8 mouse cellular contexts compared by ENCODE assay signal in genomic region chr8:83165235-83165930, GRCm38 (mm10). TPM values are rescaled to one million over a fixed set of nuclear protein-coding genes. Genes with fewer than 3 reads are reported as not detected.
DNase-seq lines count a peak whose midpoint lies in the region; ATAC-seq and TF ChIP-seq lines count a peak whose summit lies in the region.

TSS of gene Tbc1d9 (plus strand) at chr8:83165352.

- H3K36me3 ChIP-seq in C2C12 (ENCODE audit: control insufficient read depth, insufficient read depth): no peaks in the 10 kb centered on the region
- no peaks in the 10 kb centered on the region for H3K36me3 ChIP-seq in forebrain, embryonic 13.5 days (ENCODE audit: poor library complexity, severe bottlenecking)
- H3K36me3 ChIP-seq in heart, embryonic 15.5 days: no peaks in the 10 kb centered on the region
- no peaks in the 10 kb centered on the region for H3K36me3 ChIP-seq in liver, embryonic 11.5 days (ENCODE audit: control insufficient read depth, insufficient read depth, low read length)
- H3K36me3 ChIP-seq in stomach, embryonic 14.5 days (ENCODE audit: control insufficient read depth, insufficient read depth, low read length): no peaks in the 10 kb centered on the region

- peaks cover 13% of the 10 kb centered on the region for H3K27me3 ChIP-seq in C2C12 (ENCODE audit: control insufficient read depth, insufficient read depth, insufficient read length)
- H3K27me3 ChIP-seq in forebrain, embryonic 13.5 days: no peaks in the 10 kb centered on the region
- peaks cover 23% of the 10 kb centered on the region for H3K27me3 ChIP-seq in heart, embryonic 15.5 days
- H3K27me3 ChIP-seq in liver, embryonic 11.5 days (replicated peaks; ENCODE audit: control insufficient read depth, insufficient read depth, low read length): peaks cover 31% of the 10 kb centered on the region
- no peaks in the 10 kb centered on the region for H3K27me3 ChIP-seq in stomach, embryonic 14.5 days (ENCODE audit: control insufficient read depth, insufficient read depth, low read length)

- no peaks in the 10 kb centered on the region for H3K79me3 ChIP-seq in C2C12 (ENCODE audit: low read depth)

- peak within 1 kb of the TSS; percentile 95 for H3K9ac ChIP-seq in forebrain, embryonic 13.5 days
- H3K9ac ChIP-seq in heart, embryonic 15.5 days: peak within 1 kb of the TSS; percentile 81
- H3K9ac ChIP-seq in liver, embryonic 11.5 days (ENCODE audit: low read depth, low read length): peak within 1 kb of the TSS; percentile 75
- H3K9ac ChIP-seq in stomach, embryonic 14.5 days (replicated peaks; ENCODE audit: low read depth, low read length): peak within 1 kb of the TSS; percentile 82

- H3K4me1 ChIP-seq in brown adipose tissue, adult 24 weeks (ENCODE audit: control insufficient read depth, insufficient read depth, insufficient read length, low read length): no peaks in the 10 kb centered on the region
- peaks cover 23% of the 10 kb centered on the region for H3K4me1 ChIP-seq in forebrain, embryonic 13.5 days
- peaks cover 5% of the 10 kb centered on the region for H3K4me1 ChIP-seq in heart, embryonic 15.5 days (replicated peaks)
- no peaks in the 10 kb centered on the region for H3K4me1 ChIP-seq in liver, embryonic 11.5 days (replicated peaks; ENCODE audit: control insufficient read depth, insufficient read depth, low read length)
- H3K4me1 ChIP-seq in stomach, embryonic 14.5 days (ENCODE audit: control insufficient read depth, insufficient read depth, low read length): no peaks in the 10 kb centered on the region

- no peaks in the 10 kb centered on the region for H3K79me2 ChIP-seq in C2C12 (ENCODE audit: control insufficient read depth, insufficient read depth)

- TF ChIP-seq CTCF in C2C12 (IDR thresholded peaks at IDR 0.05; ENCODE audit: control insufficient read depth, insufficient read depth, insufficient read length): no peak

- peak within 1 kb of the TSS; percentile 69 for H3K4me2 ChIP-seq in forebrain, embryonic 13.5 days
- peak within 1 kb of the TSS; percentile 98 for H3K4me2 ChIP-seq in heart, embryonic 15.5 days
- peak within 1 kb of the TSS; percentile 95 for H3K4me2 ChIP-seq in liver, embryonic 11.5 days
- H3K4me2 ChIP-seq in stomach, embryonic 14.5 days (replicated peaks; ENCODE audit: low read depth, low read length): peak within 1 kb of the TSS; percentile 66

- H3K9me3 ChIP-seq in forebrain, embryonic 13.5 days (replicated peaks): no peaks in the 10 kb centered on the region
- no peaks in the 10 kb centered on the region for H3K9me3 ChIP-seq in heart, embryonic 15.5 days (replicated peaks)
- no peaks in the 10 kb centered on the region for H3K9me3 ChIP-seq in liver, embryonic 11.5 days (ENCODE audit: control insufficient read depth, low read length)
- H3K9me3 ChIP-seq in stomach, embryonic 14.5 days (ENCODE audit: control insufficient read depth, low read depth, low read length): no peaks in the 10 kb centered on the region

- peak within 1 kb of the TSS; percentile 14 for H3K4me3 ChIP-seq in C2C12 (ENCODE audit: insufficient read depth, poor library complexity, severe bottlenecking)
- peak within 1 kb of the TSS; percentile 74 for H3K4me3 ChIP-seq in brown adipose tissue, adult 24 weeks (ENCODE audit: insufficient read depth, low read depth, low read length)
- H3K4me3 ChIP-seq in forebrain, embryonic 13.5 days: peak within 1 kb of the TSS; percentile 80
- peak within 1 kb of the TSS; percentile 75 for H3K4me3 ChIP-seq in heart, embryonic 15.5 days
- peak within 1 kb of the TSS; percentile 72 for H3K4me3 ChIP-seq in liver, embryonic 11.5 days (ENCODE audit: low read depth, low read length)
- H3K4me3 ChIP-seq in stomach, embryonic 14.5 days (ENCODE audit: low read depth, low read length): peak within 1 kb of the TSS; percentile 54

- peak; percentile 94 for ATAC-seq in forebrain, embryonic 13.5 days
- ATAC-seq in heart, embryonic 15.5 days (replicated peaks; ENCODE audit: insufficient number of reproducible peaks, insufficient read depth, low FRiP score, low read depth): peak; percentile 91
- peak; percentile 84 for ATAC-seq in liver, embryonic 11.5 days (replicated peaks; ENCODE audit: low FRiP score)
- peak; percentile 94 for ATAC-seq in stomach, embryonic 14.5 days (ENCODE audit: insufficient number of reproducible peaks, insufficient read depth, low FRiP score, low read depth)

- peak; percentile 78 for DNase-seq in kidney, postnatal 10 days
- peak; percentile 73 for DNase-seq in liver, embryonic 11.5 days (ENCODE audit: low spot score)
- peak; percentile 62 to 78 for DNase-seq in monocyte, adult 2 months (ENCODE audit: low read depth in 1 of 2, low spot score in 2 of 2)

- H3ac ChIP-seq in C2C12 (ENCODE audit: control insufficient read depth, insufficient read length, low read depth): peak within 1 kb of the TSS; percentile 56

- peak within 1 kb of the TSS; percentile 69 for H3K27ac ChIP-seq in brown adipose tissue, adult 24 weeks (replicated peaks; ENCODE audit: low read depth, low read length)
- H3K27ac ChIP-seq in forebrain, embryonic 13.5 days: peak within 1 kb of the TSS; percentile 91
- H3K27ac ChIP-seq in heart, embryonic 15.5 days: peak within 1 kb of the TSS; percentile 73
- H3K27ac ChIP-seq in liver, embryonic 11.5 days (ENCODE audit: low read depth, low read length): peak within 1 kb of the TSS; percentile 53
- H3K27ac ChIP-seq in stomach, embryonic 14.5 days (ENCODE audit: low read length): peak within 1 kb of the TSS; percentile 88

- WGBS in forebrain, embryonic 13.5 days: under 1% methylated on average over 59 of the region's 63 CpGs
- WGBS in heart, embryonic 15.5 days: under 1% methylated on average over 63 of the region's 63 CpGs
- 0% methylated on average over 63 of the region's 63 CpGs for WGBS in liver, embryonic 11.5 days
- WGBS in stomach, embryonic 14.5 days: under 1% methylated on average over 63 of the region's 63 CpGs

TF ChIP-seq in C2C12, 6 proteins besides CTCF, POLR2A, EP300 and RAD21:
- TF ChIP-seq FOSL1 (IDR thresholded peaks at IDR 0.05; ENCODE audit: insufficient read depth, low read length, poor library complexity, severe bottlenecking) (no peak), MYOG (IDR thresholded peaks at IDR 0.05; ENCODE audit: control insufficient read depth, extremely low read depth, insufficient read length) (no peak), MAX (IDR thresholded peaks at IDR 0.05) (no peak)

RNA-seq across cellular contexts. Expression of gene Tbc1d9, which starts in this region (rescaled TPM):
- 0.55 TPM for polyA plus RNA-seq in C2C12 (2012; fragmentation: generic; extraction: Trizol)
- 1.2 and 3.1 TPM in 2 replicates for polyA plus RNA-seq in brown adipose tissue, adult 24 weeks (2012; ENCODE audit: insufficient read depth, insufficient read length, missing spikeins)
- 9.3 and 11.5 TPM in 2 replicates for polyA plus RNA-seq in forebrain, embryonic 13.5 days (2015; fragmentation: Nextera tagmentation; extraction: Ambion mirVana)
- polyA plus RNA-seq in heart, embryonic 15.5 days (2015; fragmentation: Nextera tagmentation; extraction: Ambion mirVana): 0.73 and 1.4 TPM in 2 replicates
- 0.86 and 1.3 TPM in 2 replicates for polyA plus RNA-seq in liver, embryonic 11.5 days (2014; fragmentation: Nextera tagmentation; extraction: Ambion mirVana)
- 5.0 TPM in 2 replicates for polyA plus RNA-seq in stomach, embryonic 14.5 days (2014; fragmentation: Nextera tagmentation; extraction: Ambion mirVana)

Comparison
In these comparisons a context has a peak if more than half of its experiments do, and no peak if none do; other contexts are left out.
1. Peak in every context shown above with its lines: DNase-seq, ATAC-seq, H3K4me3 ChIP-seq and H3K27ac ChIP-seq.
2. H3K4me3 ChIP-seq: peak in every context shown above with its lines; median percentile 80 in forebrain, embryonic 13.5 days; 75 in heart, embryonic 15.5 days; 74 in brown adipose tissue, adult 24 weeks; 72 in liver, embryonic 11.5 days; 54 in stomach, embryonic 14.5 days; 14 in C2C12.